Mouse (Mus musculus) central nervous system, embryonic 11.5 days (tissue): ENCODE results near the gene M1ap. TPM values are rescaled to one million over a fixed set of nuclear protein-coding genes. Genes with fewer than 3 reads are reported as not detected.

Source experiments
- polyA plus RNA-seq: library from polyadenylated mRNA; depleted of rRNA; stranded (reverse); fragments of >200 nt; gene quantifications from 2 replicates; pipeline ENCODE4 v1.2.3, GENCODE M21; 2012; rRNA removed

M1ap gene
- 0.31 and 1.7 TPM in 2 replicates for polyA plus RNA-seq

DNA sequence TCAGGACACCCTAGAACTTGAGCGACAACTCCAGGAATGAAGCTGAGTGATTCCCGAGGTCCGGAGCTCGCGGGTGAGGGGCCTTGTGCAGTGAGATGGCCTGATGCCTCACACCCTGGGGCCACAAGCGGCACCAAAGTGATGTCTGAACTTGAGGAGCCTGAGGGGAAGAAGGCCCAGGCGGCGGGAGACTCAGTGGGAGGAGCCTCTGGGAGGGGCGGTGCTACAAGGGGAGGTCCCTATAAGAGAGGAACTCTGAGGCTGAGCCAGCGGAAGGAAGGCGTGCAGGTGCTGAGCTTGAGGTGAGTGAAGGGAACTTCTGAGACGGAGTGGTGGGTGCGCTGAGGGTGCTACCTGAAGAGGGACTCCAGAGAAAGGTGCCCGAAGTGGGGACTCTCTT, at the start of gene M1ap:
M1ap (plus strand) TSS at position 252 of the 400 bp plus-strand sequence.

DNA sequence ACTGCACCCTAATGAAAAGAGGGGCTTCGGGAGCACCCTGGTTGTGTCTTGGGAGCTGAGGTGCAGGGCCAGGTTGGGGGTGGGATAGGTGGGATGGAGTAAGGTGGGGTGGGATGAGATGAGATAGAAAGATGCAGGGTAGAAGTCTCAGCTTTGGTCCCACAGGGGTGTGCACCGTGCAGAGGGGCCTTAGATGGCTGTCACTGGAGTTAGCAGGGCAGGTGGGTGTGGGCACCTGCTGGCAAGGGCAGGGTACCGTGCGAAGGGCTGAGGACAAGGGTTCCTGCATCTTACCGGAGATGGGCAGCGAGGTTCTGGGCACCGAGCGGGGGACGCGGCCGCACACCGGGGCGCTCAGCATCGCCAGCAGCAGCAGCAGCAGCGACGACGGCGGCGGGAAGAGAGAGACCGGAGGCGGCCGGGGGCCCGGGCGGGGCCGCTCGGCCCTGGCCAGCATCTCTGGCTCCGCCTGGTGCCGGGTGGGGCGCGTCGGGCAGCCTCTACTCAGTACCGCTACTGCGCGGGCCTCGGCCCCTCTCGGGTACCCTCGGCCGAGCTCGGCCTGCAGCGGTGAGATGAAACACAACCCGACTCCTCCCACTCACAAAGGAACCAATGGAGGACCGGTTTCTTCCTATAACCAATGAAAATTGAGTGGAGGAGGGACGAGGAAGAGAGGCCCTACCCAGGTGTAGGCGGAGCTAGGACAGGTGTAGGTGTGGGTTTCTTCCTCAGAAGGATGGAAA, 7.4 kb upstream of the M1ap start, which contains the start of gene Sema4f:
Sema4f (minus strand) TSS at position 603 of the 746 bp plus-strand sequence.

DNA sequence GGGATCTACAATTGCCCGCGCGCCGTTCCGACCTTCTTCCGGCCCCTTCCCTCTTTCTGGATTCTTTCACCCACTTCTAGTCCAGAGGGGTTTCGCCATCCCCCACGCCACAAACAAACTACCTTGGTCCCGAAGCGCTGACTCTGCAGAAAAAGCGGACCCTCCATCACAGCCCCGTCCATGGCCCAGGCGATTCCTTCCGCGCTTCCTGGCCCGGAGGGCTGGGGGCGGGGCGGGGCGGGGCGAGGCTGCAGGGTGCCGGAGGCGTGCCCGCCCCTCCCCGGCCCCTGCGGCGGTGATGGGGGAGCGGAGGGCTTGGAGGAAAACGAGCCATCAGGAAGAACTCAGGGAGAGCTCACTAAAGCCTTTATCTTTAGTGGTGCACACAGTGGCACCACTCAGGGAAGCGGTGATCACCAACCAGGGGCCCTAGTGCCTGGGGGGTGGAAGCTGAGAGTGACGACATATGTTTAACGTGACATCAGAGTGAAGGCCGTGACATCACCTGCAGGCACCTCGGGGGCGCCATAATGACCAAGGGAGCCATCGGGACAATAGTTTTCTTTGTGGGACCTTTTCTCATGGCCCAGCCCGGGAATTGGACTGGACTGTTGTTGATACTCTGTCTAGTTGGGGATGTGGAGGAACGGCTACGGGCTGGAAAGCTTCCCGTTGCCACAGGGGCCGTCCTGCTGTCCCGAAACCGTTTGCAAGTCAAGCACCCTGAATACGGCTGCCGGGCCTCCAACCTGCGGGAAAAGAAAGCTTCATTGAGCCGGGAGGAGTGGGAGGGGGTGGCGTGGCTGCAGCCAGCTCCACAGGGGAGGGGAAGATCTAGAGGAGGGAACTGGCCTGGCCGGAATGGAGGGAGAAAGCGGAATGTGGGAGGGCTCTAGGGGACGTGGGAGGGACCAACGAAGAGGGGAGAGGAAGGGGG, 86.8 kb downstream of the M1ap start, which contains the start of the genes Dok1 and Loxl3:
Dok1 (minus strand) TSS at position 223 of the 937 bp plus-strand sequence.
Loxl3 (plus strand) TSS at position 925 of the 937 bp plus-strand sequence.

DNA sequence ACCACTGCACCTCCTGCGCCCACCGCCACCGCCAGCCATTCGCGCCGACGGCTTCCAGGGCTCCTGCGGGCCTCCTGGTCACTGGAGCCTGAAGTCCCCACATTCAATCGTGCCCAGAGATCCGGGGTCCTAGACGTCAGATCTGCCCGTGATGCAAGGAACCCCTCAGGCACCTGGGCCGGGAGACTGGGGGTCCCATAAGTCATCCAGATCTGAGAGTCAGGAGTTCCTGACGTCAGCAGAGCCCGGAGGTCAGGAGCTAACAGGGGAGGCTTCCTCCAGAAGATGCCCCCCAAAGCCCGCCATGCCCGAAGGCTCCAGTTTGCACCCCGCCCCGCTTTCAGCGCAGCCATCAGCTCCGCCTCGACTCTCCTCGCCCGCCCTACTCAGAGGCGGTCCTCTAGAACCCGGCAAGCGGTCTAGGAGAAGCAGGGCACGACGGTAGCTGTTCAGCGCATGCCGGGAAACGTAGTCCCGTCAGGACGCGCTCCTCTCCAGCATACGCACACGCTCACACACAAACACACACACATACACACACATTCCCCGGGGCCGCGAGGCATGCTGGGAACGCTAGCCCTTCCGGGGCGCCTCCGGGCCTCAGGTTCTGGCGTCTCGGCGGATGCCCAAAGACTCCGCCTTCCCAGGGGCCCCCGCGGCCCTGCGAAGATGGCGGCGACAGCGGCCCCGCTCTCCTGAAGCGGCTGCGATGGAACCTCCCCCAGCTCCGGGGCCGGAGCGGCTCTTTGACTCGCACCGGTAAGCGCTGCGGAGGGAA, 107.6 kb downstream of the M1ap start, which contains the start of gene Aup1:
Aup1 (plus strand) TSS at position 448 of the 778 bp plus-strand sequence.

DNA sequence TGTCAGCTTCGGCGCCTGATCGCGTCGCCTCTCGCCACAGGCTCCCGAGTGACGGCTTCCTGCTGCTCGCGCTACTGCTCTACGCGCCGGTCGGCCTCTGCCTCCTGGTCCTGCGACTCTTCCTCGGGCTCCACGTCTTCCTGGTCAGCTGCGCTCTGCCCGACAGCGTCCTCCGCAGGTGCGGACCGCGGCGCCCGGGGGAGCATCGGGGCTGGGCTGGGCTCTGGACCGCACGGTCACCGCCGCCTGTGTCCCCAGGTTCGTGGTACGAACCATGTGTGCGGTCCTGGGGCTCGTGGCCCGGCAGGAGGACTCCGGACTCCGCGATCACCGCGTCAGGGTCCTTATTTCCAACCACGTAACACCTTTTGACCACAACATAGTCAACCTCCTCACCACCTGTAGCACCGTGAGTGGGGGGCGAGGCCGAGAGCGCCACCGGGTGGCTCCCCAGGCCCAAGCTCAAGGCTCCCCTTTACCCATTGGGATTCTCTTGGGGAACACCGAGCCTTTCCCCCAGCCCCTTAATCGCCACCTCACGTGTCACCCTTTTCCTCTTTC, 108.2 kb downstream of the M1ap start, which contains the start of gene Htra2:
Htra2 (minus strand) TSS at position 403 of the 561 bp plus-strand sequence.

DNA sequence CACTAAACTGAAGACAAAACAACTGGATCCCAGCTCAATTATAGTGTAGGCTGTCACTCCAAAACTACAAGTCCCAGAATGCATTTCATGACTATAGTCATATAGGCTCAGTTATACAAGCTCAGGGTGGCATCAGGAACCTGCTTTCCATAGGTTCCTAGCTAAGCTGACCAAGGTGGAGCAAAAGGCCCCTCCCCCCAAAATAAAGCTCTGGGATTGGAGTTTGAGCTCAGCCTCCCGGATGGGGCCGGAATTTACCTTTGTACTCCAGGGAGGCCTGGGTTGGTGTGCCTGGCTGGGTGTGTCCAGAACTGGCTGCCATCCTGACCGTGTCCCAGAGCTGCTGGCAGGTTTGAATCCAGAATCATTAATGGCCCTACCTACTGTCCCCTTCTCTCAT, 111.1 kb downstream of the M1ap start, which contains the start of gene Dqx1:
Dqx1 (plus strand) TSS at position 55 of the 400 bp plus-strand sequence.

DNA sequence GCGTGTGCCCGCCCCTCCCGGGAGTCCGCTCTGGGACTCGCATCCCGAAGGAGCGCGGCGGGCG, 123.4 kb downstream of the M1ap start, which contains the start of gene Tlx2:
Tlx2 (minus strand) TSS at position 47 of the 64 bp plus-strand sequence.

DNA sequence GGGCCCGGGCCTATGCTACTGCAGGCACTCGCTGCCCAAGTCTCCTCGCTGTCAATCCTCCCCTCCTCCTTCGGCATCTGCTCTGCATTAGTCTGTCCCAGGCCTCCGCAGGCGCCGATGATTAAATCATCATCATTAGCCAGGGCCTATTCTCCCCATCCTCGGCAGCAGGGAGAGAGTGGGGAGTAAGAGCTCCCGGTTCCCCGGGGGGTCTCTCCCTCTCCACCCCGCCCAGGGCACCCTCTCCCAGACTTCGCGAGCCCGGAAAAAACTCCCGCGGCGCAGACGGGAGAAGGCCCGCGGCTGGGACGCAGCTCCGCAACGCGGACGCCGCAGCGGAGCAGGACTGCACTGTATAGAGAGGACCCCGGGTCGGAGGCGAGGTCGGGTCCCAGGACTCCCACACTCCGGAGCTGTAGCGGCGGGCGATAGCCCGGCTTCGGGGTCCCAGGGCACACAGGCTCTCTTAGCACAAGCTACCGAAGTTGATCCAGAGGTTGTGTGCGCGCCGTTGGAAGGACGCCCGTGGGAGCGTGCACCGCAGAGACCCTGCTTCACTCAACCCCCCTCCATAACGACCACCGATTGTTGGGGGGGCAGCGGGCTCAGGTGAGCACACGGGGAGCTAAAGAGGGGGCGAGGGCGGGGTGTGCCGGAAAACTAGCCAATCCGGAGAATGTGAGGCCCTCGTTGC, 131.1 kb downstream of the M1ap start, which contains the start of gene Pcgf1:
Pcgf1 (plus strand) TSS at position 240 of the 694 bp plus-strand sequence.

Other genes with a start within 250 kb of the M1ap start
- gene Pole4, start 241.5 kb upstream of the M1ap start, polyA plus RNA-seq = 43.0 and 113 TPM in 2 replicates
- 15.9 and 22.3 TPM in 2 replicates for gene Hk2, start 172.4 kb upstream of the M1ap start, polyA plus RNA-seq
- gene Sema4f, start 7.1 kb upstream of the M1ap start, polyA plus RNA-seq = 4.6 and 5.0 TPM in 2 replicates
- gene Dok1, start 86.6 kb downstream of the M1ap start, polyA plus RNA-seq = 7.7 and 8.2 TPM in 2 replicates
- gene Loxl3, start 87.3 kb downstream of the M1ap start, polyA plus RNA-seq = 10.1 and 15.8 TPM in 2 replicates
- 209 and 289 TPM in 2 replicates for gene Aup1, start 107.6 kb downstream of the M1ap start, polyA plus RNA-seq
- gene Htra2, start 108.4 kb downstream of the M1ap start, polyA plus RNA-seq = 70.4 and 80.9 TPM in 2 replicates
- gene Dqx1, start 110.9 kb downstream of the M1ap start, polyA plus RNA-seq = 2.0 and 3.3 TPM in 2 replicates
- 4.1 and 7.5 TPM in 2 replicates for gene Tlx2, start 123.4 kb downstream of the M1ap start, polyA plus RNA-seq
- gene Pcgf1, start 131.0 kb downstream of the M1ap start, polyA plus RNA-seq = 42.4 and 49.1 TPM in 2 replicates
- gene Lbx2, start 139.5 kb downstream of the M1ap start, polyA plus RNA-seq = 0.59 and 1.2 TPM in 2 replicates
- 4.1 and 5.1 TPM in 2 replicates for gene Ccdc142, start 154.7 kb downstream of the M1ap start, polyA plus RNA-seq
- gene Gm42688, start 154.7 kb downstream of the M1ap start, polyA plus RNA-seq = 4.2 and 4.9 TPM in 2 replicates
- gene Mrpl53, start 162.1 kb downstream of the M1ap start, polyA plus RNA-seq = 111 and 115 TPM in 2 replicates
- 47.3 and 47.7 TPM in 2 replicates for gene Mogs, start 168.6 kb downstream of the M1ap start, polyA plus RNA-seq
- 201 and 275 TPM in 2 replicates for gene Wbp1, start 174.7 kb downstream of the M1ap start, polyA plus RNA-seq
- gene Ino80b, start 178.5 kb downstream of the M1ap start, polyA plus RNA-seq = 37.2 and 53.1 TPM in 2 replicates
- 72.3 and 77.8 TPM in 2 replicates for gene Rtkn, start 188.6 kb downstream of the M1ap start, polyA plus RNA-seq
- gene Wdr54, start 209.5 kb downstream of the M1ap start, polyA plus RNA-seq = 13.5 and 17.0 TPM in 2 replicates
- 0.57 and 0.73 TPM in 2 replicates for gene 1700003E16Rik, start 209.5 kb downstream of the M1ap start, polyA plus RNA-seq
- gene Dctn1, start 219.0 kb downstream of the M1ap start, polyA plus RNA-seq = 142 and 229 TPM in 2 replicates